Mouse (Mus musculus) adrenal gland (tissue): ENCODE measurements around the gene Def8.

Source experiments
- intact Hi-C: fragments of 180-260 bp; cut with DNase I; formaldehyde crosslinking; loops from one replicate; pipeline ENCODE4 v1.15.1; 2025

The Def8 gene

DNA sequence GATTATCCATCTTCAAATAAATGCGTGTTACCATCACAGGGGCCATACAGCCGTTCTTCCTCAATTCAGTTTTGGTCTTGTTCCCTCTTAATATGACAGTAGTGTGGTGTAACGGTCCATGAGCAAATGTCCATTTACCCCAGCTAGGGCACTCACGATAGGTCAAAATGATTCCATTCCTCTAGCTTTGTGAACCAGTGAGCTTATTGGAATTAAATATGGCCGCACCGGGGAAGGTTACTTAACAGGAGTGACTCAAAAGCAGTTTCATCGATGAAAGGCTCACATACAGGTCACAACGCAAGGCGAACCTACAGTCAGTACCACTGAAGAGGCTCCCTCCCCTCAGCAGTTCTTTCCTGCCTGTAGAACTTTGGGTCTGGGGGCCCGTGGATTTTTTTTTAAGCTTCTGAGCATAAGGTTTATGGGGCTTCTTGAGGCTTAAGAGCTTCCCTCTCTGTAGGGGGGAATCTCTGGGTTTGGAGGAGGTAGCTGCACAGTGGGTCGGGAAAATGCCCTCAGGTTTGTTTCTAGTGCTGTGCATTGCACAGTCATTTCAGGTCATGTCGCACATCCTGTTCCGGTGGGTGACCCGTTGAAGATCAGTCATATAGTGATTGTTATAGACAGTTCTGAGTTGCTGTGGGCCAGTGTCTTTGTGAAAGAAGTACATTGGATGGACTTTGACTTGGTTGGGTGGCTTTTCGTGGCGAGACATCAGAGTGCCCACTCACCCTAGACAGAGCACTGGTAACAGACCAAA, 55.3 kb downstream of the Def8 start:
- intact Hi-C loops = no loop called here

DNA sequence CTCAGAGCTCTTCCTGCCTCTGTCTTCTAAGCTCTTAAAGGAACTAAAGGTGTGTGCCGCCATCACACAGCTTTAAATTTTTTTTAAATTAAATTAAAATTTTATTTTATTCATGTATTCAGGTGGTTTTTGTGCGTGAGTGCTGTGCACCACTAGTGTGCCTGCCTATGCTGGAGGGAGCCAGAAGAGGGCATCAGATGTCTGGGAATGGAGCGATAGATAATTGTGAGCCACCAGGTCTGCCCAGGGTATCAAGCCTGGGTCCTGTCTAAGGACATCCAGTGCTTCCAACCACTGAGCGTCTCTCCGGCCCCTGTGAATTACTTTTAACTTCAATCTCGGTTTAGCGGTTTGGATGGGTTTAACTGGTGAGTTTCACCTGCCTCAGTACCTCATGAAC, 59.3 kb downstream of the Def8 start:
- intact Hi-C loops = no loop called here

DNA sequence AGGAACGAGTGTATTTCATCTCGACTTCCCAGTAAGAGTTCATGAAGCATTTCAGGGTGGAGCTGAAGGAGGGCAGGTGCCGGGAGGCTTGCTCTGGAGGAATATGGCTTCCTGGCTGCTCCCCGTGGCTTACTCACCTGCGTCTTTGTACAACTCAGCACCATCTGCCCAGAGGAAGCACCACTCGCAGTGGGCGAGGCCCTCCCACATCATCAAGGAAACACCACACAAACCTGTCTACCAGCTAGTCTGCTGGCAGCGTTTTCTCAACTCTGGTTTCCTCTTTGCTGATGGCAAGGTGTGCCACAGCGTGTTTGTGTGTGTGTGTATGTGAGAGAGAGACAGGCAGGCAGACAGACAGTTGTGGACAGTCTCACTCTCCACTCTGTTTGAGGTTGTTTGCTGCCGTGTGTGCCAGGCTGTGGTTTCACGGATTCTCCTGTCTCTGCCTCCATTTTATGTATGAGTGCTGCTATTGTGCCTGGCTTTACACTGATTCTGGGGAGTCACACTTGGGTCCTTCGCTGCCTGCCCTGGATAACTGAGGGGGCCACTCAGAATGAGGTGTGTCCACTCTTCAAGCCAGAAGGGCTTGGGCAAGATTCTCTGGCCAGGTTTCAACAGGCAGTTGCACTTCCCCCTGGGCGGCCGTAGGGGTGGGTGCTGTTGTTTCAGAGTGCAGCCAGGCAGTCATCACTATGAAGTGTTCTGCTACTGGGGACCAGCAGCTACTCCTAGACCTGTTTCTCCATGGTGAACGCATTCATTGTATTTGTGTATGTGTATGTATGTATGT, 68.2 kb downstream of the Def8 start:
- intact Hi-C loops = no loop called here

DNA sequence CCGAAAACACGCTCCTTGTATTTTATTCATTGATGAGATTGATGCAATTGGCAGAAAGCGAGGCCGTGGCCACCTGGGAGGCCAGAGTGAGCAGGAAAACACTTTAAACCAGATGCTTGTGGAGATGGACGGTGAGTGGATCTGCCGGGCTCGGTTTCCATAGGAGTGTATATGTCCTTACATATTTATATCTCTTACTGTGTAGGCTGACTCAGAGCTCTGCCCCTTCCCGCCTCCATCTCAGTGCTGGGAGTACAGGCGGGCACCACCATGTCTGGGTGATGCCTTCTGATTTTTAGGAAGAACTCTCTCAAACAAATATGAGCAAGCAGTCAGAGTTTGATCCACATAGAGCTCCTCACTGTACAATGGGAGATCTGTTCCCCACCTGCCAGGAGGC, 69.6 kb downstream of the Def8 start:
- intact Hi-C loops = no loop called here

DNA sequence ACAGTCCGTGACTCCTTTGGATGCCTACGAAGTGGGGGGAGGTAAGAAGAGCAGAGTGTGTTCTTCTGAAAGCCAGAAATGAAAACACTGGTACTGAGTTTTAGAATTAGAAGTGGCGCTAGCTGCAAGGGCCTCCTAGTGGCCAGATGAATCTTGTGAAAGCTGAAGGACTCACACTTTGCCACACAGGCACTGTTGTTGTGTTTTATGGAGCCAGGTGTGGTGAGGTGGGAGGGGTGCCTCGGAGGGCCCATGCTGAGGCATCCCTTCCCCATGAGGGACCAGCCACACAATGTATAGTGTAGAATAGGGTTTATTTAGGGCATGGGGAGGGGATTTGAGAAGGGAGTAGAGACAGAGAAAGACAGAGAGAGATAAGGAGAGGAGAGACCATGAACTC, 74.4 kb downstream of the Def8 start:
- intact Hi-C loops = no loop called here

DNA sequence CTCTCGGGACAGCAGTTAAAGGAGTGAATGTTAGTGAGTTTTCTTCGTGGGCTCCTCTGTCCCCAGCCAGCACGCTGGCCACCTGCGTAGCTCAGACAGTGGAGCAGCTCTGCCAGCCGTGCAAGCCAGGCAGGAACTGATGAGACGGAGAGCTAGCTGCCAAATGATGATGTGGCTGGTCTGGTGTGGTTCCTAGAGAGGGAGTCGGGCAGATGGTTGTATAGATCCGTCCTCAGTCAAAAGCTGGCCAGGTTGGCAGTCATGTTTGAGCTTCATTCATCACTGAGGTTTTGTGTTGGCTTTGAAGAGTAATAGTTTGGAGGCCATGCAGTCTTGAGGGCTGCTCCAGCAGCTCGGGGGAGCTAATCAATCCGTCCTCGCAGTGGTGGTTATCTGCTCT, 75.6 kb downstream of the Def8 start:
- intact Hi-C loops = no loop called here

DNA sequence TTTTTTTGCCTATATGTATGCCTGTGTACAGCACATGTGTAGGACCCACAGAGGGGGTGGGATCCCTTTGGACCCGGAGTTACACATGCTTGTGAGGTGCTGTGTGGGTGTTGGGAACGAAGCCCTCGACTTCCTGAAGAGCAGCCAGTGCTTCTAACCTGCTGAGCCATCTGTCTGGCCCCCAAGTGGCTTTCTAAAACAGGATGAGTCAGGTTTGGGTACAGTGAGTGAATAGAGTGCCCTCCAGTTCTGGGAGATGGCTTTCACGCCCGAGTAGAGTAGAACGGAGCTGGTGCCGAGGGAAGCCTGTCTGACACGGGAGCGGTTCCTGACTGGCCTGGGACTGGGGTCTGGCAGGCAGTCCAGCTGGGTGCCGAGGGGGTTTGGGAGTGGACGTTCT, 76.2 kb downstream of the Def8 start:
- intact Hi-C loops = no loop called here

DNA sequence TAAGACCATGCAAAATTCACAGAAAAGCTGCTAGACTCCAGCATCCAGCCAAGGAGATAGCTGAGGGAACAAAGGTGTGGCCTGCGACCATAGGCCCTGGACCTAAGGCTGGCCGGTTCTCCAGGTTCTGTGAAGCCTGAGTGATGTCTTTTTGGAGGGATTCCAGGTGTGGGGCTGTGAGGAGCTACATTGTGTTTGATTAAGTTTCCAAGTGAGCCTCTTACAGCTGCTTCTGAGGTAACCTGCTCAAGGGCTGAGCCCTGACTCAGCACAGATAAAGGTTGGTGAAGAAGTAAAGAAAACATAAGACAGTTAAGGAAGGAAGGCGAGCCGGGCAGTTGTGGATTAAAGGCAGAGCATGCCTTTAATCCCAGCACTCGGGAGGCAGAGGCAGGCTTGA, 78.9 kb downstream of the Def8 start:
- intact Hi-C loops = no loop called here

DNA sequence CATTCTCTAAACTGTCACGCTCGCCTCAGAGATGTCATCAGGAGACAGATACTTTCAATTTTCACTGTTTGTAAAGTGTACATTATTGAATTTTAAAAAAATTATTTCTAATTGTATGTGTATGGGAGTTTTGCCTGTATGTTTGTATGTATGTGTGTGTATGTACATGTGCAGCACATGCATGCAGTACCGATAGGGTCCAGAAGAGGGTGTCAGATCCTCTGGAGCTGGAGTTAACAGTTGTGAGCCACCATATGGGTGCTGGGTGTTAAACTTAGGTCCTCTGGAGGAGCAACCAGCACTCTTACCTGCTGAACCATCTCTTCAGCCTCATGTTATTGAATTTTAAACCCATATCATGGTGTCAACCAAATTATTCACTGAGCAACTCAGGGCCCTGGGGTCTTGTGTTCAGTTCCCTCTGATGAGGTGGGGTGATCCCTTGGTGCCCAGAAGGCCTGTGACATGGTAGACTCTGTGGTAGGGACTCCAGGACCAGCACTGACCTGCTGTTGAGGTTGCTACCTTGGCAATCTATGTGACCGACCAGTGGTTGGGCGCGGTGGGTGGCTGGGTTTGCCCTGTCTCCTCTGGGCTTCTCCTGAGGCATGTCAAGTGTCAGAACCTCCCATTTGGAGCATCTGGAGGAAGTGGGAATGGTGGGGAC, 80.6 kb downstream of the Def8 start:
- intact Hi-C loops = no loop called here

DNA sequence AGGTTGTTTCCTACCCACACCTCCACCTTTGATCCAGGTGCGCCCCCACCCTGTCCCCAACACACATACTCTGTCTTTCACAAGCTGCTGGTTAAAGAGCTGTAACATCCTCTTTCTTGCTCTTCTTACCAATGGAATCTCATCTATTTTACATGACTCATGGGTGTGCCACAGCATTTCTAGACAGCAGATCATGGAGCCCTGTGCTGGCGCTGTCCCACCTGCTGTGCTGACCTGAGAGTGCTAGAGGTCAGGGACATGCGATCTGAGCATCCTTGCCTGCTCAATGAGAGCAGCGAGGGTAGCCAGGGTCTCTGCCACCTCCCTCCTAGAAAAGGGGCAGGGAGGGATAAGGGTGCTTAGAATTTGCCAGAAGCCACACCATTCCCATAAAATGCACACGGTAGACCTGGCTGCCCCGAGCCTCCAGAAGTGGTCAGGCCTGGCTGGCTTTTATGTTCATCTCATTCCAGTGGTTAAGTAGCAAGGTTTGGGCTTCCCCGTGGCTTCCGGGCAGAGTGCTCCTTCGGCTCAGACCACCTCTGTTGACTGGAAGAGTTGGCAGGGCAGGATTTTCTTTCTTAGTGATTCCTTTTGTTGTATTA, 81.4 kb downstream of the Def8 start:
- intact Hi-C loops = no loop called here

DNA sequence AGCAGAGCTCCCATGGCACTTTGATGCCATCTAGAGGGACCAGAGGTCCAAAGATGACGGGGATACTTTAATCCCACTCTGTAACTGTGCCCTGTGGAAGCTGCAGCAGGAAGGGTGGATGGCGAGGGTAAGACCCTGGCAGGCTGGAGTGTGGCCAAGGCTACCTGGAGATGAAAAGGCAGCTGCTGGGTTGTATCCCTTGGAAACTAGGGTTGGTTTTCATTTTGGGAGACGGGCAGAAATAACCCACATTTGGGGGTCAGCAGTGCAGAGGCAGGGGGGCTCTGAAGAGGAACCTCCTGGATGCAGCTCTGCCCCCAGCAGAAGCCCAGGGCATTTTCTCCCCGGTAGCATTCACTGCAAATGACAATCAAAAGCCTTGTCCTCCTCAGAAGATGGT, 81.9 kb downstream of the Def8 start:
- intact Hi-C loops = no loop called here

DNA sequence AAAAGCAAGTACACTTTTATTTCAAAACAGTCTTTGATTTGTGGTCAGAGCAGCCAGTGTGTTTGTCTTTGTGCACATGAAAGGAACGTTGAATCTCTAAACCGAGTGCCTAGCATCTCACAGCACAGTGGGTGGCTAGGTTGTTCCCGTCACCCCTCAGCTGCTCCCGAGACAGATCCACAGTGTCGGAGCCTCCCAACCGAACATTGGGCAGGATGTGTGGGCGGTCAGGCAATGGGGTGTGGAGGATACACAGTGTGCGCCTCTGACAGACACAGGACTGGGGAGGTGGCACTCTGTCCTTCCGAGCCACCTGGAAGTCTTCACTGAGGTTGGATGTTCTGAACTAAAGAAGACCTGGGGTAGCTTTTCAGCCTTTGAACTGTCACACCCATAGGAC, 82.4 kb downstream of the Def8 start:
- intact Hi-C loops = no loop called here

DNA sequence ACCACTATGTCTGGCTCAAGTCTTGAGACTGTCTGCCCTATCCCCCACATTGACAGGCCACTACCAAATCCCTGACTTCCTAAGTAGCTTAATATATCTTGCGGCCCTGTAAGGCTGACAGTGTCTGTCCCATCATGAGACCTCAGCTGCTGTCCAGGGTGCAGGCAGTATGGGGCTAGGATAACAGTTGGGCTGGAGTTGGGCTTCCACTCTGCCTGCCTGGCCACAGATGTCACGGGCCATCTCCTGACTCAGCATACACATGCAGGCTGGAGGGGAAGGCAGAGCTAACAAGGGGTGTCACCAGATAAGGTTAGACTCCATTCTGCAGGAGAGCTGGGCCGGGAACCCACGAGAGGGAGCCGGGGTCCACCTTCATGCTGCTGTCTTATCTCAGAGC, 83.8 kb downstream of the Def8 start:
- intact Hi-C loops = no loop called here

DNA sequence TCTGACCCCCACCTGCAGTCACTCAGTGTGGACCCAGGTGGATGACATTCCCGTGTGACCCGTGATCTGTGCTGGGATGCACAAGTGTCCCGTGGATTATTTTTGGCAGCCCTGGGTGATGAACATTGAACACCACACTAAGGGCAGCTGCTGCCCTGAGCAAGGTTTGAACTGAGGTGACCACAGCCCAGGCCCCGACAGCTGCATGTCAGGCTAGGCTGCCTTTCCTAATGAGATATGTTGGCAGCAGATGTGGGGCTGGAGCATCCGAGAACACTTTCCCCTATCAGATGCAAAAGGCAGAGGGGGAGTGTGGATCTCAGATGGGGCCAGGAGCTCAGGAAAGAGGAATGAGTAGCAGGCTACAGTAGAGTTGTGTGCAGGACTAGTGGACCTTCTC, 87.5 kb downstream of the Def8 start:
- intact Hi-C loops = no loop called here
